Mouse (Mus musculus): ENCODE measurements around the gene Rhot2. TPM values are rescaled to one million over a fixed set of nuclear protein-coding genes. Genes with fewer than 3 reads are reported as not detected.

Gene Rhot2
- polyA plus RNA-seq (2014; fragmentation: Nextera tagmentation; extraction: Ambion mirVana): 7.0 and 8.7 TPM in 2 replicates

GRCm38 (mm10) chr17:25844396-25844901 lies at the start of gene Rhot2:
Gene Rhot2, minus strand, starts transcription at chr17:25844851.
- DNase-seq (ENCODE audit: low spot score, missing footprints): peak; percentile 99
- H3K27me3 ChIP-seq (ENCODE audit: control insufficient read depth, insufficient read depth, low read length): no peaks in the 10 kb centered on the region
- peaks cover 8% of the 10 kb centered on the region for H3K4me1 ChIP-seq (ENCODE audit: control insufficient read depth, insufficient read depth, low read length)
- no peak within 1 kb of the TSS; the same call in 1 of the 2 replicates for H3K27ac ChIP-seq (ENCODE audit: low read depth, low read length)
- H3K4me2 ChIP-seq: peak within 1 kb of the TSS; percentile 94
- 1% methylated on average over 21 of the region's 21 CpGs for WGBS
- H3K4me3 ChIP-seq (ENCODE audit: low read depth, low read length): peak within 1 kb of the TSS; percentile 90
- peaks cover 23% of the 10 kb centered on the region for H3K36me3 ChIP-seq (ENCODE audit: control insufficient read depth, insufficient read depth, low read length)
- ATAC-seq (ENCODE audit: low FRiP score): peak; percentile 96
- H3K9me3 ChIP-seq (ENCODE audit: control insufficient read depth, low read length): no peaks in the 10 kb centered on the region
- peak within 1 kb of the TSS; percentile 89 for H3K9ac ChIP-seq (ENCODE audit: low read length)

GRCm38 (mm10) chr17:25893975-25894617 lies 49.4 kb upstream of the Rhot2 start:
- Histone ChIP-seq H3K27ac (ENCODE audit: low read depth, low read length) (no peak overlapping the region), H3K9ac (ENCODE audit: low read length) (no peak overlapping the region), H3K4me3 (ENCODE audit: low read depth, low read length) (no peak overlapping the region), H3K4me2 (no peak overlapping the region), H3K9me3 (ENCODE audit: control insufficient read depth, low read length) (no peaks in the 10 kb centered on the region), H3K27me3 (ENCODE audit: control insufficient read depth, insufficient read depth, low read length) (no peaks in the 10 kb centered on the region), H3K36me3 (ENCODE audit: control insufficient read depth, insufficient read depth, low read length) (no peaks in the 10 kb centered on the region), H3K4me1 (ENCODE audit: control insufficient read depth, insufficient read depth, low read length) (no peaks in the 10 kb centered on the region; the same call in 1 of the 2 replicates)
- DNase-seq (ENCODE audit: low spot score, missing footprints): no peak
- ATAC-seq (ENCODE audit: low FRiP score): peak; percentile 71
- WGBS: 25% methylated on average over 2 of the region's 2 CpGs

GRCm38 (mm10) chr17:25888837-25889236 lies 44.2 kb upstream of the Rhot2 start:
- no peaks in the 10 kb centered on the region for H3K27me3 ChIP-seq (ENCODE audit: control insufficient read depth, insufficient read depth, low read length)
- no peak for ATAC-seq (ENCODE audit: low FRiP score)

GRCm38 (mm10) chr17:25887467-25887866 lies 42.8 kb upstream of the Rhot2 start:
- 93% methylated on average over 10 of the region's 10 CpGs for WGBS
- Histone ChIP-seq H3K4me3 (ENCODE audit: low read depth, low read length) (no peak overlapping the region), H3K36me3 (ENCODE audit: control insufficient read depth, insufficient read depth, low read length) (no peaks in the 10 kb centered on the region), H3K4me2 (no peak overlapping the region), H3K27ac (ENCODE audit: low read depth, low read length) (no peak overlapping the region), H3K9ac (ENCODE audit: low read length) (no peak overlapping the region), H3K9me3 (ENCODE audit: control insufficient read depth, low read length) (no peaks in the 10 kb centered on the region), H3K27me3 (ENCODE audit: control insufficient read depth, insufficient read depth, low read length) (no peaks in the 10 kb centered on the region), H3K4me1 (ENCODE audit: control insufficient read depth, insufficient read depth, low read length) (peaks cover 3% of the 10 kb centered on the region)
- DNase-seq (ENCODE audit: low spot score, missing footprints) (no peak), ATAC-seq (ENCODE audit: low FRiP score) (no peak)

More at GRCm38 (mm10) chr17:25888837-25889236, 44.2 kb upstream of the Rhot2 start:
- H3K4me2 ChIP-seq: no peak overlapping the region
- H3K4me1 ChIP-seq (ENCODE audit: control insufficient read depth, insufficient read depth, low read length): no peaks in the 10 kb centered on the region
- no peak overlapping the region for H3K9ac ChIP-seq (ENCODE audit: low read length)
- DNase-seq (ENCODE audit: low spot score, missing footprints): no peak
- no peak overlapping the region for H3K27ac ChIP-seq (ENCODE audit: low read depth, low read length)
- WGBS: 94% methylated on average over 3 of the region's 3 CpGs
- H3K9me3 ChIP-seq (ENCODE audit: control insufficient read depth, low read length): no peaks in the 10 kb centered on the region
- H3K36me3 ChIP-seq (ENCODE audit: control insufficient read depth, insufficient read depth, low read length): no peaks in the 10 kb centered on the region
- H3K4me3 ChIP-seq (ENCODE audit: low read depth, low read length): no peak overlapping the region

GRCm38 (mm10) chr17:25886806-25887205 lies 42.2 kb upstream of the Rhot2 start:
- H3K9ac ChIP-seq (ENCODE audit: low read length): no peak overlapping the region
- peaks cover 9% of the 10 kb centered on the region for H3K4me1 ChIP-seq (ENCODE audit: control insufficient read depth, insufficient read depth, low read length)
- H3K4me3 ChIP-seq (ENCODE audit: low read depth, low read length): no peak overlapping the region
- H3K36me3 ChIP-seq (ENCODE audit: control insufficient read depth, insufficient read depth, low read length): no peaks in the 10 kb centered on the region
- no peaks in the 10 kb centered on the region for H3K27me3 ChIP-seq (ENCODE audit: control insufficient read depth, insufficient read depth, low read length)
- no peak for DNase-seq (ENCODE audit: low spot score, missing footprints)
- H3K4me2 ChIP-seq: no peak overlapping the region
- H3K27ac ChIP-seq (ENCODE audit: low read depth, low read length): no peak overlapping the region
- H3K9me3 ChIP-seq (ENCODE audit: control insufficient read depth, low read length): no peaks in the 10 kb centered on the region
- no peak for ATAC-seq (ENCODE audit: low FRiP score)

GRCm38 (mm10) chr17:25885636-25886035 lies 41.0 kb upstream of the Rhot2 start:
- Histone ChIP-seq H3K4me2 (no peak overlapping the region), H3K9me3 (ENCODE audit: control insufficient read depth, low read length) (no peaks in the 10 kb centered on the region), H3K27me3 (ENCODE audit: control insufficient read depth, insufficient read depth, low read length) (no peaks in the 10 kb centered on the region), H3K27ac (ENCODE audit: low read depth, low read length) (no peak overlapping the region), H3K36me3 (ENCODE audit: control insufficient read depth, insufficient read depth, low read length) (no peaks in the 10 kb centered on the region), H3K9ac (ENCODE audit: low read length) (no peak overlapping the region), H3K4me3 (ENCODE audit: low read depth, low read length) (no peak overlapping the region), H3K4me1 (ENCODE audit: control insufficient read depth, insufficient read depth, low read length) (peaks cover 21% of the 10 kb centered on the region)
- WGBS: 69% methylated on average over 4 of the region's 4 CpGs
- no peak for ATAC-seq (ENCODE audit: low FRiP score)
- no peak for DNase-seq (ENCODE audit: low spot score, missing footprints)

GRCm38 (mm10) chr17:25883824-25884223 lies 39.2 kb upstream of the Rhot2 start:
- H3K27me3 ChIP-seq (ENCODE audit: control insufficient read depth, insufficient read depth, low read length): no peaks in the 10 kb centered on the region
- no peak for ATAC-seq (ENCODE audit: low FRiP score)
- H3K36me3 ChIP-seq (ENCODE audit: control insufficient read depth, insufficient read depth, low read length): no peaks in the 10 kb centered on the region
- H3K4me3 ChIP-seq (ENCODE audit: low read depth, low read length): no peak overlapping the region
- H3K27ac ChIP-seq (ENCODE audit: low read depth, low read length): no peak overlapping the region
- H3K4me1 ChIP-seq (ENCODE audit: control insufficient read depth, insufficient read depth, low read length): peaks cover 31% of the 10 kb centered on the region
- WGBS: 96% methylated on average over 3 of the region's 3 CpGs
- H3K4me2 ChIP-seq: no peak overlapping the region
- peak; percentile 79 for DNase-seq (ENCODE audit: low spot score, missing footprints)
- H3K9me3 ChIP-seq (ENCODE audit: control insufficient read depth, low read length): no peaks in the 10 kb centered on the region
- H3K9ac ChIP-seq (ENCODE audit: low read length): no peak overlapping the region

- ATAC-seq (ENCODE audit: low FRiP score) (no peak), DNase-seq (ENCODE audit: low spot score, missing footprints) (peak; percentile 77)
- Histone ChIP-seq H3K9me3 (ENCODE audit: control insufficient read depth, low read length) (no peaks in the 10 kb centered on the region), H3K4me1 (ENCODE audit: control insufficient read depth, insufficient read depth, low read length) (peaks cover 31% of the 10 kb centered on the region), H3K4me2 (no peak overlapping the region), H3K9ac (ENCODE audit: low read length) (no peak overlapping the region), H3K36me3 (ENCODE audit: control insufficient read depth, insufficient read depth, low read length) (no peaks in the 10 kb centered on the region), H3K4me3 (ENCODE audit: low read depth, low read length) (no peak overlapping the region), H3K27me3 (ENCODE audit: control insufficient read depth, insufficient read depth, low read length) (no peaks in the 10 kb centered on the region), H3K27ac (ENCODE audit: low read depth, low read length) (no peak overlapping the region)
- WGBS: 76% methylated on average over 8 of the region's 8 CpGs
Observed at GRCm38 (mm10) chr17:25883268-25883667, 38.6 kb upstream of the Rhot2 start.

- Histone ChIP-seq H3K36me3 (ENCODE audit: control insufficient read depth, insufficient read depth, low read length) (no peaks in the 10 kb centered on the region), H3K4me1 (ENCODE audit: control insufficient read depth, insufficient read depth, low read length) (peaks cover 31% of the 10 kb centered on the region), H3K27ac (ENCODE audit: low read depth, low read length) (peak overlapping the region; percentile 72), H3K4me2 (no peak overlapping the region), H3K27me3 (ENCODE audit: control insufficient read depth, insufficient read depth, low read length) (no peaks in the 10 kb centered on the region), H3K9ac (ENCODE audit: low read length) (peak overlapping the region; percentile 30; the same call in 1 of the 2 replicates), H3K9me3 (ENCODE audit: control insufficient read depth, low read length) (no peaks in the 10 kb centered on the region), H3K4me3 (ENCODE audit: low read depth, low read length) (no peak overlapping the region)
- WGBS: 27% methylated on average over 5 of the region's 5 CpGs
- no peak for ATAC-seq (ENCODE audit: low FRiP score)
- DNase-seq (ENCODE audit: low spot score, missing footprints): peak; percentile 91
Observed at GRCm38 (mm10) chr17:25882306-25882705, 37.7 kb upstream of the Rhot2 start.

All from midbrain, embryonic 11.5 days (tissue).